Mouse (Mus musculus): ENCODE measurements around the gene Slc25a10.

Gene Slc25a10

GRCm38 (mm10) chr11:120539285-120540014 is 47.8 kb downstream of the Slc25a10 start:
- in situ Hi-C loops (cut with MboI): no loop called here

- in situ Hi-C loops (cut with MboI): no loop called here
Observed at GRCm38 (mm10) chr11:120541907-120542306, 50.3 kb downstream of the Slc25a10 start.

DNA sequence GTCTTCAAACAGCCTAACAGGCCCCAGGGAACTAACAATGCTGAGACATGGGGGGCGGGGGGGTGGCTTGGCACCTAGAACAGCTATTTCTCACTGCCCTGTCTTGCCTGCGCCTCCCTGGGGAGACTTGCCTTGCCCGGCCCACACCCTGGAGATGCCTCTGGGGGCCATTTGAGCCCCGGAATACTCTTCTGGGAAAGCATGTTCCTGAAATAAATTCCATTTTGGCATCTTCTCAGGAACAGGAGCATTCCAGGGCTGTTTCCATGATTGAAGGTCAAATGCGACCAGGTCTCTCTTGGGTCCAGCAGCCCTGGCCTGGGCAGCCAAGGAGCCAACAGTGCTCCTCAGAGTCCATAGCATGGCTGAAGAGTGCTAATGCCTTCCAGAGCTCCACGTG is 50.7 kb downstream of the Slc25a10 start:
- in situ Hi-C loops (cut with MboI): no loop called here

- in situ Hi-C loops (cut with MboI): no loop called here
Observed at GRCm38 (mm10) chr11:120545964-120546363, 54.3 kb downstream of the Slc25a10 start.

DNA sequence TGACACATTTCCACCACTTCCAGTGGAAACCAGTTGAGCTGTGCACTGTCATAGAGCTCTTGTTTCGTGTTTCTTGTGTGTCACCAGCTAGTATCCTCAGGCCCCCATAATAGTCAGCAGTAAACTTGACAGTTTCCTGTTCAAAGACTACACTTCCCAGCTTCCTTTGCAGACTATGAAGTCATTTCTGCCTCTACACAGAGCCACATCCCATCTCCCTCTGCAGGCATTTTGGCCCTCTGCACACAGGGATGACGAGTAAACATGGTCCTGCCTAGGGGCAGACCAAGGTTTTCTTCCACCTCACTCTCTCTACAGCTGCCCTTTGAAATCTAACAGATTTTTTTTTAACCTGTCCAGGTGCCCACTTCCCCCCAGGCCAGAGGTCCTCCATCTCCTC is 55.8 kb downstream of the Slc25a10 start:
- in situ Hi-C loops (cut with MboI): no loop called here

GRCm38 (mm10) chr11:120548214-120548613 is 56.6 kb downstream of the Slc25a10 start:
- in situ Hi-C loops (cut with MboI): no loop called here

- in situ Hi-C loops (cut with MboI): no loop called here
Observed at GRCm38 (mm10) chr11:120548786-120549167, 57.1 kb downstream of the Slc25a10 start.

Measured in mature B cell (primary cell).